25 mouse cellular contexts compared by ENCODE assay signal in genomic region chr6:93739786-93740185, GRCm38 (mm10).
DNase-seq lines count a peak whose midpoint lies in the region; ATAC-seq and TF ChIP-seq lines count a peak whose summit lies in the region.
"Had no signal": no experiment of that assay in that cellular context is flagged by ENCODE, and none has a peak within 500 bp of the region (broad histone marks: within the 10 kb centered on the region; RNA-seq: fewer than 3 reads in every experiment).

No protein-coding gene starts in this region.

- no peaks in the 10 kb centered on the region for H3K27me3 ChIP-seq in forebrain, embryonic 16.5 days (replicated peaks; ENCODE audit: control insufficient read depth, insufficient read depth, low read length)
- H3K27me3 ChIP-seq in forebrain, embryonic 15.5 days = no peaks in the 10 kb centered on the region
- H3K27me3 ChIP-seq: embryonic facial prominence, embryonic 15.5 days; forebrain, embryonic 12.5 days; heart, embryonic 12.5 days; heart, embryonic 15.5 days had no signal

- H3K4me1 ChIP-seq in forebrain, embryonic 16.5 days (replicated peaks; ENCODE audit: control insufficient read depth, insufficient read depth, low read length) = peaks cover 10% of the 10 kb centered on the region
- peaks cover 22% of the 10 kb centered on the region for H3K4me1 ChIP-seq in forebrain, embryonic 15.5 days

- TF ChIP-seq CTCF in layer of hippocampus, adult 2 months (conservative IDR thresholded peaks at IDR 0.05) = no peak

- H3K36me3 ChIP-seq in forebrain, embryonic 16.5 days (ENCODE audit: control insufficient read depth, insufficient read depth) = no peaks in the 10 kb centered on the region; the same call in 1 of the 2 replicates
- peaks cover 11% of the 10 kb centered on the region for H3K36me3 ChIP-seq in forebrain, embryonic 15.5 days
- H3K36me3 ChIP-seq: heart, embryonic 12.5 days; heart, embryonic 15.5 days had no signal

- peak; percentile 27 to 32 for DNase-seq in cerebellum, postnatal 10 days
- DNase-seq in cerebellum, postnatal 4 days (ENCODE audit: low spot score in 2 of 2) = no peak
- DNase-seq in layer of hippocampus, adult 2 months (ENCODE audit: low spot score in 2 of 2) = no peak
- DNase-seq in layer of hippocampus, postnatal 25 days (ENCODE audit: extremely low spot score in 1 of 2, low spot score in 1 of 2) = no peak
- DNase-seq: adrenal gland, adult 8-10 months; adrenal gland, postnatal 25 days; cerebellum, adult 18-20 months; cerebellum, adult 9-10 months; embryo, embryonic 11 days; gastrocnemius, postnatal 25 days; heart, adult 2 months; heart, postnatal 14 days; heart, postnatal 4 days; kidney, adult 18-20 months had no signal

- no peak overlapping the region for H3K4me3 ChIP-seq in forebrain, embryonic 16.5 days (replicated peaks; ENCODE audit: low read length)
- H3K4me3 ChIP-seq in forebrain, embryonic 15.5 days = no peak overlapping the region
- no peak overlapping the region for H3K4me3 ChIP-seq in layer of hippocampus, adult 2 months
- H3K4me3 ChIP-seq: embryonic facial prominence, embryonic 15.5 days; forebrain, embryonic 12.5 days; heart, adult 2 months; heart, embryonic 12.5 days; heart, embryonic 15.5 days had no signal

- WGBS in forebrain, embryonic 16.5 days = 44% methylated on average over 3 of the region's 3 CpGs
- WGBS in forebrain, embryonic 15.5 days = 46% methylated on average over 3 of the region's 3 CpGs

- no peak overlapping the region for H3K27ac ChIP-seq in forebrain, embryonic 16.5 days (ENCODE audit: low read length)
- no peak overlapping the region for H3K27ac ChIP-seq in forebrain, embryonic 15.5 days (replicated peaks)
- H3K27ac ChIP-seq in layer of hippocampus, adult 2 months = peak overlapping the region; percentile 32; the same call in 1 of the 2 replicates
- H3K27ac ChIP-seq: embryonic facial prominence, embryonic 15.5 days; forebrain, embryonic 12.5 days; heart, adult 2 months; heart, embryonic 15.5 days; hindbrain, embryonic 14.5 days; hindbrain, postnatal 0 days had no signal

- 0 out of 2 replicates have a peak, but pooled peaks have one; percentile 36 for ATAC-seq in forebrain, embryonic 16.5 days
- ATAC-seq in forebrain, embryonic 15.5 days (replicated peaks) = no peak
- ATAC-seq: activated CD4-positive, CD25-positive, alpha-beta regulatory T cell, adult 4 months; hindbrain, postnatal 0 days; inflammation-experienced regulatory T-cells, adult 6 months; intestine, embryonic 16.5 days had no signal

- no peak overlapping the region for H3K4me2 ChIP-seq in forebrain, embryonic 16.5 days (ENCODE audit: low read length)
- no peak overlapping the region for H3K4me2 ChIP-seq in forebrain, embryonic 15.5 days (replicated peaks)
- H3K4me2 ChIP-seq: embryonic facial prominence, embryonic 15.5 days; forebrain, embryonic 12.5 days; heart, embryonic 12.5 days; heart, embryonic 15.5 days; hindbrain, embryonic 14.5 days had no signal

- H3K9ac ChIP-seq in forebrain, embryonic 16.5 days (replicated peaks; ENCODE audit: low read depth, low read length) = no peak overlapping the region
- H3K9ac ChIP-seq in forebrain, embryonic 15.5 days (replicated peaks) = no peak overlapping the region
- H3K9ac ChIP-seq: embryonic facial prominence, embryonic 15.5 days; forebrain, embryonic 12.5 days; heart, embryonic 12.5 days; heart, embryonic 15.5 days; hindbrain, embryonic 14.5 days had no signal

- H3K9me3 ChIP-seq in forebrain, embryonic 16.5 days (ENCODE audit: control insufficient read depth, low read length) = no peaks in the 10 kb centered on the region
- H3K9me3 ChIP-seq in forebrain, embryonic 15.5 days = no peaks in the 10 kb centered on the region
- H3K9me3 ChIP-seq: embryonic facial prominence, embryonic 15.5 days; forebrain, embryonic 12.5 days; heart, embryonic 12.5 days; heart, embryonic 15.5 days had no signal

Comparison
In these comparisons a context has a peak if more than half of its experiments do, and no peak if none do; other contexts are left out.
1. DNase-seq: peak in cerebellum, postnatal 10 days (2 of 2); none in cerebellum, postnatal 4 days (0 of 2), layer of hippocampus, adult 2 months (0 of 2) and layer of hippocampus, postnatal 25 days (0 of 2).